Mouse (Mus musculus) retina, adult 2 months (tissue): ENCODE measurements at regions not wholly inside any gene's neighbourhood (a gene's known extent, or its start where the extent isn't known, plus 50 kb on each side); places are given as distances from the start of the nearest gene placed in this dataset.

ENCODE experiments used
- DNase-seq: peaks from one replicate; pipeline ENCODE4 v3.0.0-alpha.2; 2012; ENCODE audit warnings: low read depth, low spot score

DNA sequence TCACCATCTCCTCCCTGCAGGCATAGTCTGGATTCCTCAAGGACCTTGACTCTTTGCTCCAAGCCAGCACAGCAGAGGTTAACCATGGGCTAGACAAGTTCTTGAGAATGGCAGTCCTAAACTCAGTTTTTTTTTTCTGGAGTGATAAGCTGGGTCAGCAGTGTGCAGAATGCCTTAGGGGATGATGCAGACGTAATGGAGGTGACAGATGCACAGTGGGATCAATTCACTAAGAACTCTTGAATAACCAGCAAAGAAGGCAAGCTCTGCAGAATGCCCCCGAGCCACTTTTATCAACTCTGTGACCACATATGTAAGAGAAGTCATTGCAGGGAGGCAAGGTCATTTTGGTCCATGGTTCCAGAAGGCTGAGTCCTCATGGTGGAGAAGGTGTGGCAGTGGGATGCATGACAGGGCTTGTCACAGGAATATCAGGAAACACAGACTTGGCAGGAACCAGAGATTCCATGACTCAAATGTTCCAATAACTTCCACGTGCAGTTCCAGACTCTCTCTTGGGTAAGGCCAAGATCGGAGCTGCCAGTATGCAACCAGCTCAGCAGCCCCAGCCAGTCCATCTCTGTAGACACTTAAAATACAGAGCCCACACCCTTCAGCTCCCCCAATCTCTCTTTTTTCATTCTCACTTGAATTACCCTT is 494.3 kb downstream of the Cdh26 start:
- no peak for DNase-seq

DNA sequence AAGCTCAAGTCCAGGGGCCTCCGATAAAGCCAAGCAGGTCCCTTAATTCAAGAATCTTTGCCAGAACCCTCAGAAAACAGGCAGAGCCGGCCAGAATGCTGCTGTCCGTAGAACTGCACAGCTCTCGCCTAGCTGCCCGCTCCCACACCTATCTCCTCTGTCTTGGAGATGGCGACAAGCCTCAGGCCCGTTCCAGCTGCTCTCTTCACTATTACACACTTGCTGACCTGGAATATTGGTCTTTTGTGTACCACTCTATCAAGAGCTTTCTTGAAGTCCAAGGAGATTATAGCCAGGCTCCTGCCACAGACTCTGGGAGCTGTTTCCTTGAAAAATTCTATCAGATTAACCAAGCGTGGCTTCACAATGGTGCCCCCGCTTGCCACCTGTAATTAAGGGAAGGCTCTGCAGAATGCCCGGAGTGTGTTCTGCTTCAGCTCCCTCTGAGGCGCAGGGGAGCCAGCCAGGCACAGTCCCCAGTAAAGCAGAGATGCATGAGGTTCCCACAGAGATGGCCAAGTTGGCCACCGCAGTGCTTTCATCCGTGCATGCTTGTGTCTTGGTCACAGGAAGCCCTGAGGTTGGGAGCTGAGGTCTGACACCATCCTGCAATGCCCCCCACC is 496.8 kb downstream of the Cdh26 start:
- DNase-seq = no peak

DNA sequence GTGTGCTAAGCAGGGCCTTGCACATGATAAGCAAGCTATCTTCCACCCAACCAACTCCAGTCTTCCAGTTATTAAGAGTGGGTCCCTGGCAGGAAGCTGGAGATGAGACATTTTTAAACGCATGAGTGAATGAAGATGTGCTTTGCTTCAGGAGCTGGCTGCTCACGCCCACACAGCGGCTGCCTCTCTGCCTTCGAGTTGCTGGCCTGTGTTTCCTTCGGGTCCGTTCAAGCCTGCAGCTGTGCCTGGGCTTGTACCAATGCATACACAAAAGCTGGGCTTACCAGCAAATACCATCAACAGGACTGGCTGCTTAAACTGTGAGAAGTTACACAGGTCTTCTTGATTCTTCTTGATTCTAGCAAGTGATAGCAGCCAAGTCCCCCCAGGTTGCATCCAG is 498.7 kb downstream of the Cdh26 start:
- DNase-seq = no peak

- DNase-seq = no peak
Measured at GRCm38 (mm10) chr2:178930125-178930524, 499.8 kb downstream of the Cdh26 start.

GRCm38 (mm10) chr2:178948471-178948870 is 493.8 kb upstream of the Cdh4 start:
- DNase-seq = no peak

- DNase-seq = no peak
Measured at GRCm38 (mm10) chr2:178949103-178949502, 493.1 kb upstream of the Cdh4 start.

- no peak for DNase-seq
Measured at GRCm38 (mm10) chr2:178950304-178950703, 491.9 kb upstream of the Cdh4 start.

- DNase-seq = no peak
Measured at GRCm38 (mm10) chr2:178954420-178955067, 487.7 kb upstream of the Cdh4 start.

- no peak for DNase-seq
Measured at GRCm38 (mm10) chr2:178958829-178959228, 483.4 kb upstream of the Cdh4 start.

DNA sequence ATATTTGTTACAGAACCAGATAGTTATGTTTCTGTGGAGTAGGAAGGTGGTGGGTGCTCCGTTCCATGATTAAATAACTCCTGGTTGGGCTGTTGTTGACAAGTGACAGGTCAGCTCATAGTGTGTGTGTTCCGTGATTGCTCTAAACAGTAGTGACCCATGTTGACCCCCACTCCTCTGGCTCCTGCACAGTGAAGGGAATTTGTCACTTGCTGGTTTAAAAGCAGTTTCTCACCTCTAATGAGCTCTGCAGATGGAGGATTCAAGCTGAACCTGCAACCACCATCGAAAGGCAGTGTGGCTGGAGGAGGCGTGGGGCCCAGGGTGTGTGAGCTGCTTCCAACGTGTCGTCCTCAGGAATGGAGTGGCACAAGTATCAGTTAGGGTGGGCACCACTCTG is 482.6 kb upstream of the Cdh4 start:
- no peak for DNase-seq

GRCm38 (mm10) chr2:178967584-178968365 is 474.5 kb upstream of the Cdh4 start:
- DNase-seq = no peak

DNA sequence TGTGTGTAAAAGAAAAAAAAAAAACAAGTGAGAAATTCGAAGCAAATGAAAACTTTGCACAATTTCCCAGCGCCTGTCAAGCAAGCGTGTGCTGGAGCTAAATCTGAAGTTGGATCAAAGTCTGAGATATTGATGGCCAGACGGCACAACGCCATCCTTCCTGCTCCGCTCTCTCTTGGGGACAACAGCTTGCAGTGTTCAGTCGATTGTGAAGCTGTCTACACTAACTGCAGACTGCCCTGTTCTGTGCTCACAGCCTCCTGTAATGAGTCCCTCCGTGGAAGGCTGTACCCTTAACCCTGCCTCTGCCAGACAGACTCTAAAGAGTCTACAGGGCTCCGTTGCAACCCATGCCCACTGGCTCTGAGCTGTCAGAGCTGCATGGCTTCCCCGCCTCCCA is 472.5 kb upstream of the Cdh4 start:
- no peak for DNase-seq

DNA sequence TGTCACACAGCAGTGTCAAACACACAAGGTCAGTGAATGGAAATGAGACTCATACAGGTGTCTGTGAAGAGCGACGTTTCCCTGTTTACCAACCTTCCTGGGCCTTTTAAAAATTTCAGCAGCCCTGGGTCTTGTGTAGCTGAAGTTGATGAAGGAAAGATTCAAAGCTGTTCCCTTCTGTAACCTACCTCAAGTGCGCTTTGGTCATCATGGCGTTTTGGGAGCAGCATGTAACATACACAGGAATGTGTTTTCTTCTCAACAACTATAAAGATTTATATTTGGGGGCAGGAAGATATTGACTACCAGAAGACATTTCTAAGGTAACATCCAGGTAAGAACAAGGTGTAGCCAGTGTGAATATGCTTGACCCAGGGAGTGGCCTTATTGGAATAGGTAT is 466.9 kb upstream of the Cdh4 start:
- no peak for DNase-seq

DNA sequence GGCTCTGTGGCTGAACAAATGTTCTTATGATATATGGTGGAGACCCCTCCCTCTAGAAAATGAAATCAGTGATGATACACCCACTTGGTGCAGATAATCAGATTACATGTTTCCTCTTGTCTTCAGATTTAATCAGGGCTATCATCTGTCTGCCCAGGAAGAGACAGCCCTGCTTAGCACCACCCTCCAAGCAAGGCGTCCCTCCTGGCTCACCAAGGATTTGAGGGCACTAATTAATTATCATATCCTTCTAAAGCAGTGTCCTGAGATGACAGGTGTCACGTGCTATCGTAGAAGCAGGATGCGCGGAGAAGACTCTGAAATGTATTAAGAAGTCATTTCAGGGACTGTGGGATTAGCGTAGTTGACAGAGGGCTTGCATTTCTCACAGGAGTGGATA is 466.2 kb upstream of the Cdh4 start:
- no peak for DNase-seq

GRCm38 (mm10) chr2:178976495-178976894 is 465.7 kb upstream of the Cdh4 start:
- no peak for DNase-seq

DNA sequence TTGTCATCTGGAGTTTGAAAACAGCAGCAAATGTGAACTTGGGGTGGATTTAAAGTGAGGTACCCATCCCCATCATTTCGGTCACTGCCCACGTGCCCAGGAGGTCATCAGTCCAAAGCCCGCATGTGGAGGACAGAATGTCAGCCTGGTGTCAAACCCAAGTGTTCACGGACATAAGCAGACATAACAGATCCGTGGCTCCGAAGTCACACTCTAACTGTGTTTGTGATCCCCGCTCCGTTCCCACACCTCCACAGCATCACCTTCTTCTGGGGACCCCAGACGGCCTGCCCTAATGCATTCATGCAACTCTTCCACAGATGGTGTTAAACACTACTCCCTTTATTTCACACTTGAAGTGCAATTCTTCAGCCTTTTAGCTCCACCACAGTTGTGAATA is 462.8 kb upstream of the Cdh4 start:
- no peak for DNase-seq

GRCm38 (mm10) chr2:178981736-178982502 is 460.3 kb upstream of the Cdh4 start:
- no peak for DNase-seq

GRCm38 (mm10) chr2:178983801-178984200 is 458.4 kb upstream of the Cdh4 start:
- no peak for DNase-seq

- no peak for DNase-seq
Measured at GRCm38 (mm10) chr2:178987935-178988334, 454.3 kb upstream of the Cdh4 start.

- no peak for DNase-seq
Measured at GRCm38 (mm10) chr2:178989291-178989690, 452.9 kb upstream of the Cdh4 start.

GRCm38 (mm10) chr2:178989784-178990183 is 452.4 kb upstream of the Cdh4 start:
- no peak for DNase-seq

- no peak for DNase-seq
Measured at GRCm38 (mm10) chr2:178990959-178991358, 451.3 kb upstream of the Cdh4 start.
